Mouse (Mus musculus) gastrocnemius, adult 18-20 months (tissue): ENCODE measurements around the gene St3gal5. TPM values are rescaled to one million over a fixed set of nuclear protein-coding genes. Genes with fewer than 3 reads are reported as not detected.
A peak's percentile ranks its signal among the peaks of the same experiment; 100 is the strongest.

Experiments used
- DNase-seq: peaks from one replicate; pipeline ENCODE4 v3.0.0; 2021; ENCODE audit warnings: low spot score
- total RNA-seq, 2 experiments: library from RNA; stranded (reverse); gene quantifications; 2 replicates each; pipeline ENCODE4 v1.2.3; 2021

Gene St3gal5
- total RNA-seq, 2 experiments from 2014 or later: 58.1 to 85.3 TPM

- DNase-seq: no peak
These were observed 32.7 kb downstream of the St3gal5 start for GRCm38 (mm10) chr6:72130056-72130455.

GRCm38 (mm10) chr6:72132671-72133214 lies 35.4 kb downstream of the St3gal5 start:
- no peak for DNase-seq

- DNase-seq: no peak
These were observed 37.6 kb downstream of the St3gal5 start for GRCm38 (mm10) chr6:72134850-72135515.

DNA sequence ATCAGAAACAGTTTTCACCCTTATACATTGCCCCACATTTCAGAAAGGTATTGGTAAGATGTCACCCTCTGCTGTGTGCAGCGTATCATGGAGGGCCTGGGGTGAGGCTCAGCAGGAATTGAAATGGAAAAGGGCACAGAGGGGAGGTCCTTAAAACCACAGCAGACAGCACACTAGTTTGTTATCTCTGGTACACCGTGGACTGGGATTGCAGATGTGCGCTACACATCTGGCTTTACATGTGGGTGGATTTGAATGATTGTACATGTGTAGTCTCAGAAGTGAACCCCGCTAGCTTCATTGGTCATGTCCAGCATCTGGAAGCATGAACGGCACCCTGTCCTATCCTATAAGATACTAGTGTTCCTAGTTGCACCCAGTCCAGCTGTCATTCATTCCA lies 38.6 kb downstream of the St3gal5 start:
- DNase-seq: no peak

DNA sequence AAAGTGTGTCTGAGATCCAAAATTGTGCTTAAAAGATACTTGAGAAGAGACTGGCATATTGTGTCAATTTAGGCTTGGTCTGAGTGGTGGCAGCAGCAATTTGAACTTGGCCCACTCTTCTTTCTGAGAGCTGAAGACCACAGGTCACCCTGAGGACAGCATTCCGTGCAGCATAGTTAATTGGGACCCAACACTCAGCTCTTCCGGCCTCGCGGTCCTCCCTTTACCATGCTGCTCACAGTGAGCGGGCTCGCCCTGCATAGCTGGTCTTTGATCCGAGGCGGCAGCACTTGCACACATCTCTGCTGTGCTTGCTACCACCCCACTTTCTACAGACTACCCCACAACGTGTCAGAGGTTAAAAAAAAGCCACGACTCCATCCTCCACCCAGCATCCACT lies 39.2 kb downstream of the St3gal5 start:
- DNase-seq: no peak

- no peak for DNase-seq
These were observed 42.3 kb downstream of the St3gal5 start for GRCm38 (mm10) chr6:72139508-72140193.

GRCm38 (mm10) chr6:72140371-72140770 lies 43.0 kb downstream of the St3gal5 start:
- no peak for DNase-seq

DNA sequence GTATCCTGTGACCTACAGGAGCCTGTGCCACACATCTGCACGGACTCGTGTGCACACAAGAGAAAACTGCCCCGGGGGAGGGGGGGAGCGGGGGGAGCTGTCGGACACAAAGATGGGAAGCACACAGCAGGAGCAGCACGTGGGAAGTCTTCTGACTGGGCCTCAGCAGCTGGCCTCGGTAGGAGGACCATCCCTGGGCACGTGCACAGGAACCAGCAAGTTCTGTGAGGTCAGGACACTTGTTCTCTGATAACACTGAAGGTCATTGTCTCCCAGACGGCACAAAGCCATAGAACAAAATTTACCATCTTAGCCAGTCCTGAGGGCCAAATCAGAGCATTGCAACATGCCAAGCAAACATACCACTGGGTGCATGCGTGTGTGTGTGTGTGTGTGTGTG lies 43.8 kb downstream of the St3gal5 start:
- DNase-seq: no peak

DNA sequence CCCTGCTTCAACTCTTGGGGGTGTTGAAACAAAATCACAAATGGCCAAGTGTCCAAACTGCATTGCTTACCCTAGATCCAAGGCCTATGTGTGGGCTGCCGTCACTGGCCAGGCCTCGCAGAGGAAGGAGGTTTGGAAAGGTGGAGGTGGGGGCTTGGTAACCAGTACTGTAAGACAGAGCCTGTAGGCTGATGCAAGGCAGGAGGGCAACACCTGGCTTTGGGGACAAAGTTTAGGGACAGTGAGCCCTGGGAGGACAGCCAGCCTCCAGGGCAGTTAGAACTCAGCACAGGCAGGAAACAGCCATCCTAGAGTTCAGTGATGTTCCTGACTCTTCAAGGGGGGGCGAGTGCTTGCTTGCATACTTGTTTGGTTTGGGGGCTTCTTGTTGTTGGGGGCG lies 45.2 kb downstream of the St3gal5 start:
- DNase-seq: no peak

DNA sequence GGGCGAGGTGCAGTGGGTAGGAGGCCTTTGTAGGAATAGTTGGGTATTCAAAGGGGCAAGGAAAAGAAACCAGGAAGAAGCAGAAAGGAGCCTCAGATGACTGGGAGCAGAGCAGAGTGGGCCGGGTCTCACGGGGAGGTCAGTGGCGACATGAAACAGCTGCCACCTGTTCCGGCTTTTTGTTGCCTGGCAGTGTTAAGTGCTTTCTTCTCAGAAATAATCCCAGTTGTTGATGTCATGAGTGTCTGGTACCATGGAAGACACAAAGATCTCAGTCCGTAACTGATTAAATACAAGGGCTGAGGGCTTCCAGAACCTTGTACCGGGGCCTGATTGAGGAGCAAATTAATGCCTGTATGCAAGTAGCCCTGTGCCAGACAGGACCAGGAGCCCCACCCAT lies 47.0 kb downstream of the St3gal5 start:
- no peak for DNase-seq

DNA sequence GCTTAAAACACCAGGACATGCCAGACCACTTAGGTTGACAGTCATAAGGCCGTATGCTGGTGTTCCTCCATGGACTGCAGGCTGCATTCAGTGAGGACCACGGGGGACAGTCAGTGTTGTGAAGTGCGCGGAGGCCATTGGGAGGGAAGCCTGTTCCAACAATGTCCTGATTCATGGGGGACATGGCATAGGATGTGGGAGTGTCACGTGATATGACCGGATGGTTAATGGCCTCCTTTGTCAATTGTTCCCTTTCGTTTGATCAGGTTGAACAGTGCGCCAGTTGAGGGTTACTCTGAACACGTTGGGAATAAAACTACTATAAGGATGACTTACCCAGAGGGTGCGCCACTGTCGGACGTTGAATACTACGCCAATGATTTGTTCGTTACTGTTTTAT lies 49.4 kb downstream of the St3gal5 start:
- no peak for DNase-seq

DNA sequence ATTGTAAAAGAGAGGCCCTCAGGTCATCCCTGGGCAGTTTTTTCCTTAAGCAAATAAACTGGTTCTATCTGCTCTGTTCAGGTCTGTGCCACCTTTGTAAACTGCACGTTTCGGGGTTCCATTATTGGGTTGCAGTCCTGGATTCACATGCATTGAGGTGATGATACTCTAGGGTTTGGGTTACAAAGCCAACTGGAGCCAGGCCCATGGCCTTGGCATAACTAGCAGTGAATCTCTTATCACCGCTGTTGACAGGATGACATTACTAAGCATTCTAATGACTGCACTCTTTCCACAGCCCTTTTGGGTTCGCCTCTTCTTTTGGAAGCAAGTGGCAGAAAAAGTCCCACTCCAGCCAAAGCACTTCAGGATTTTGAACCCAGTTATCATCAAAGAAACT lies 51.3 kb downstream of the St3gal5 start:
- DNase-seq: no peak

DNA sequence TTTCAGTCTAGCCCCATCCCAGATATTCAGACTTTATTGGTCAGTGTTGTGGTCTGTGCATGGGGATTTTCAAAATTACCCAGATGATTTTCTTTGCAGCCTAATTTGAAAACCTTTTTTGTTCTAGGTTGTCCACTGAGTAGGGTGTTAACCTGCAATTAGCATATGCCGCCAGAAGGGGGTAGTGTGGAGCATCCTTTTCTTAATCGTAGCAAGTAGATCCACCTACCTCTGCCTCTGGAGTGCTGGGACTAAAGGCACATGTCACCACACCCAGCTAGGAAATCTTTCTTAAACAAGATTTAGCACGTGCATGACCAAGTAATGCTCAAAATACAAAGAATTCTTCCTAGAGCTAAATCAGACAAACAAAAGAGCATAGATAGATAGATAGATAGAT lies 52.4 kb downstream of the St3gal5 start:
- DNase-seq: no peak

DNA sequence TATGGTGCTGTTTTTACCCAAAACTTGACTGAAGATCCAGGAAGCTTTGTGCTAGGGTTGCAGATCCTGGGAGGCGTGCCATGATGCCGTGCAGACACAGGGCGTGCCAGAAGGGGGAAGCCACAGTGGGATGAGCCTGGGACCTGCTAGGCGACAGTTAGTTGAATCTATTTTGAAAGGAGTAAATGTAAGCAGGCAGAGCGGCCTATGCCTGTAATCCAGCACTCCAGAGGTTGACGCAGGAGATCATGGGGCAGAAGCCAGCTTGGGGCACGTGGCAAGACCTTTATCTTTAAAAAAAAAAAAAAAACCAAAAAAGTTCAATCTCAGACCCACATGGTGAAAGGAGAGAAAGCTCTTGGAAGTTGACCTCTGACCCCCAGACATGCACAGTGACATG lies 55.3 kb downstream of the St3gal5 start:
- DNase-seq: peak; percentile 33

DNA sequence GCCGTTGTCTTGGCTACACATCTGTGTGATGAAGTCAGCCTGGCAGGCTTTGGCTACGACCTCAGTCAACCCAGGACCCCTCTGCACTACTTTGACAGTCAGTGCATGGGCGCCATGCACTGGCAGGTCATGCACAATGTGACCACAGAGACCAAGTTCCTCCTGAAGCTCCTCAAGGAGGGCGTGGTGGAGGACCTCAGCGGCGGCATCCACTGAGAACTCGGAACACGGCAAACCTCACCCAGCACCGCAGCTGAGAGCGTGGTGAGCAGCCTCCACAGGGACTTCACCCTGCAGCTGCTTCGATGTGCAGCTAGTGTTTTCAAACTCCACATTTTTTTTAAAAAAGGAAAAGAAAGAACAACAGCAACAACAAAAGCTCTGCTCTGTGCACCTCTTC lies 56.1 kb downstream of the St3gal5 start:
- DNase-seq: peak; percentile 48

DNA sequence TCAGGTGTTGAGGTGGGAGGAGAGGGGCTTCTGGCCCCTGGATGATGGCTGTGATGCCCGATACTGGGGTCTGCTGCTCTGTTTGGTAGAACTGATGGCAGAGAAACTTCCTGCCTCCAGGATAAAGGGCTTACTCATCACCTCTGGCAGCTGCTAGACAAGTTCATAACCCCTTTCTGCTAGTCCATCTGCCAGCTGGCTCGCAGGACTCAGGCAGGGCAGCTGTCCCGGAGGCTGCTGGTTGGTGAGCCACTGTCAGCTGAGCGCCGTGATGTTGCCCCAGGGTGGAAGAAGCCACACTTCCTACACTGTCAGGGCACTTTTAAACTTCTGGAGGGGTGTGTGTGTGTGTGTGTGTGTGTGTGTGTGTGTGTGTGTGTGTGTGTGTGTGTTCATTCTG lies 56.6 kb downstream of the St3gal5 start:
- DNase-seq: peak; percentile 94

DNA sequence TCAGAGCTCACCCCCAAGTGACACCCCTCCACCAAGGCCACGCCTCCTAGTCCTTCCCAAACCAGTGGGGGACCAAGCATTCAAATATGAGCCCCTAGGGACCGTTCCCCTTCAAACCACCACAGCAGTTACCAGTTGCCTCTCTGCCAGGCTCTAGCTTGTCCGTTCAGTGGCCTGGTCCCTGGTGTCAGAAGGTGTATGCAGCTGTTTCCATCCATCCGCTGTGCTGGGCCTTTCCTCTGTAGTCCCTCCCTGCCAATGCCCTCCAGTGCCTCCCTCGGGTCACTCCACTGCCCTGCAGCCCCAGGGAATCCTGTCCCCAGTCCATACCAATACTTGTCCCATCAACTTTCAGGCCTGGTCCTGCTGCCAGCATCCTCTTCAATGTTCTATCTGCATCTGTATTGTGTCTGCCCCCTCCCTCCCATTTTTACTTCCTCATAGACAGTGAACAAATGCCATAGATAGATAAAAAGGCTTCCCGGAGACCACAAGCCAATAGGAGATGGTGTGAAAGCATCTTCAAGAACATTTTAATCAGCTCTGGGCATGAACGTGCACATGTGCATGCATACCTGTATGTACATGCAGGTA lies 57.6 kb downstream of the St3gal5 start:
- DNase-seq: peak; percentile 41

- no peak for DNase-seq
These were observed 58.3 kb downstream of the St3gal5 start for GRCm38 (mm10) chr6:72155649-72156048.

DNA sequence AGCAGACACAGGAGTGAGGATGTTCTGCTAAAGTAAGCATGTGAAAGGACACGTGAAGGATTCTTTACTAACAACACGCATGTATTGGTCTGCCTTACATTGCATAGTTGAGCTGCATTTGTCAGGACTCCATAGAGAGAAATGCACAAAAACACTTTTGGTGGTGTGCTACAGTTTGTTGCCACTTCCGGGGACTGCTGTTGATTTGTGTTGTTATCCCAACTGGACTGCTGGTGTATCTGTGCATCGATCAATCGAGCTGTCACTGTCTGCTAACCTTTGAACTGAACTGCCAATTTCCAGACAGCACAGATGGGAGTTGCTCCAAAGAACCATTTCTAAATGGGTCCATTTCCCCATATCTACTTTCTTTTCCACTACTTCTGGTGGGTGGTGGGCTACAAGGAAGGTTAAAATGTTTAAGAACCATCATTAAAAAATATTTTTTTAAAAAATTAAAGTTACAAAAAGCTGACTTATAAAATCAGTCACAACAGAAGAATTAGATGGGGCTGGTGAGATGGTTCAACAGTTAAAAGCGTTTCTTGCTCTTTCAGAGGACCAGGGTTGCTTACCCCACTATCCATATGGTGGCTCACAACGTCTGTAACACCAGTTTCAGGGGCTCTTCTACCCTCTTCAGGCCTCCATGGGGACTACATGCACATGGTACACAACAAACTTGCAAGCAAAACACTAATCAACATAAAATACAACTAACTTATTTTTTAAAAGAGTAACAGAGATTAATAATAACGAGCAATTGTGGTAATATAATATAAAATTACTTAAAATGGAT lies 61.8 kb downstream of the St3gal5 start:
- DNase-seq: no peak

- DNase-seq: no peak
These were observed 62.5 kb downstream of the St3gal5 start for GRCm38 (mm10) chr6:72159861-72160395.

- peak; percentile 59 for DNase-seq
These were observed 63.6 kb downstream of the St3gal5 start for GRCm38 (mm10) chr6:72160991-72161390.

DNA sequence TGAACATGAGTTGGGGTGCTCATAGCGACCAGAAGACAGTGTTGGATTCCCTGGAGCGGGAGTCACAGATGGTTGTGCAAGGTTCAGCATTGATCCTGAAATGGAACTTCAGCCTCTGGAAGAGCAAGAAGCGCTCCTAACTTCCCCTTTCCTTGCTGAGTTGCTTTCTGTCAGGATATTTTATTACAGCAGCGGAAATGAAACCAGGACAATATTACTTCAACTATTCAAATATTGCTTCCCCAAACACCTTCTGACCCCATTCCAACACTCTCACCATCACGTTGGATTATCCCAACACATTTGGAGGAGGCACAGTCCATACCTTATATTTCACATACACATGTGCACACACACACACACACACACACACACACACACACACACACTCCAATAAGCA lies 64.4 kb downstream of the St3gal5 start:
- peak; percentile 17 for DNase-seq
